7 mouse cellular contexts compared by ENCODE assay signal in genomic region chr5:142814161-142814651, GRCm38 (mm10). TPM values are rescaled to one million over a fixed set of nuclear protein-coding genes. Genes with fewer than 3 reads are reported as not detected.
DNase-seq lines count a peak whose midpoint lies in the region; ATAC-seq and TF ChIP-seq lines count a peak whose summit lies in the region.

No protein-coding gene starts in this region.

- H3K27me3 ChIP-seq in kidney, adult 2 months (replicated peaks; ENCODE audit: control insufficient read depth, insufficient read depth, low read length): no peaks in the 10 kb centered on the region
- H3K27me3 ChIP-seq in lung, embryonic 16.5 days (ENCODE audit: control insufficient read depth, insufficient read depth, low read depth, low read length): no peaks in the 10 kb centered on the region
- H3K27me3 ChIP-seq in stomach, embryonic 14.5 days (ENCODE audit: control insufficient read depth, insufficient read depth, low read length): no peaks in the 10 kb centered on the region

- H3K4me2 ChIP-seq in lung, embryonic 16.5 days (ENCODE audit: low read depth, low read length): peak overlapping the region; percentile 59
- H3K4me2 ChIP-seq in stomach, embryonic 14.5 days (replicated peaks; ENCODE audit: low read depth, low read length): peak overlapping the region; percentile 86

- DNase-seq in thymus, postnatal 25 days: peak; percentile 9
- no peak for DNase-seq in thymus, postnatal 14 days
- peak; percentile 75 for DNase-seq in cerebellum, adult 9-11 months
- peak; percentile 64 for DNase-seq in heart, adult 8-10 months (ENCODE audit: low spot score)
- peak; percentile 64 for DNase-seq in kidney, adult 2 months

- TF ChIP-seq POLR2A in kidney, adult 2 months (IDR thresholded peaks at IDR 0.05; ENCODE audit: low read depth, low read length): no peak

- H3K4me3 ChIP-seq in kidney, adult 2 months (ENCODE audit: insufficient read depth, low read depth, low read length): peak overlapping the region; percentile 93
- peak overlapping the region; percentile 93 for H3K4me3 ChIP-seq in lung, embryonic 16.5 days (ENCODE audit: low read length)
- H3K4me3 ChIP-seq in stomach, embryonic 14.5 days (ENCODE audit: low read depth, low read length): peak overlapping the region; percentile 99

- H3K27ac ChIP-seq in kidney, adult 2 months (ENCODE audit: insufficient read depth, low read depth, low read length): peak overlapping the region; percentile 47
- H3K27ac ChIP-seq in lung, embryonic 16.5 days (ENCODE audit: low read length): peak overlapping the region; percentile 100
- H3K27ac ChIP-seq in stomach, embryonic 14.5 days (ENCODE audit: low read length): peak overlapping the region; percentile 100

- no peak for ATAC-seq in lung, embryonic 16.5 days (ENCODE audit: low read depth)
- no peak for ATAC-seq in stomach, embryonic 14.5 days (ENCODE audit: insufficient number of reproducible peaks, insufficient read depth, low FRiP score, low read depth)

- H3K9me3 ChIP-seq in lung, embryonic 16.5 days (ENCODE audit: control insufficient read depth, low read length): no peaks in the 10 kb centered on the region
- H3K9me3 ChIP-seq in stomach, embryonic 14.5 days (ENCODE audit: control insufficient read depth, low read depth, low read length): no peaks in the 10 kb centered on the region

- 1% methylated on average over 22 of the region's 22 CpGs for WGBS in kidney, adult 2 months
- 2% methylated on average over 22 of the region's 22 CpGs for WGBS in lung, embryonic 16.5 days
- 2% methylated on average over 22 of the region's 22 CpGs for WGBS in stomach, embryonic 14.5 days

- no peak for TF ChIP-seq CTCF in kidney, adult 2 months (conservative IDR thresholded peaks at IDR 0.05; ENCODE audit: insufficient read depth, insufficient read length, low read depth, low read length)

- no peaks in the 10 kb centered on the region for H3K36me3 ChIP-seq in kidney, adult 2 months (ENCODE audit: control insufficient read depth, insufficient read depth, low read length)
- peaks cover 2% of the 10 kb centered on the region; the same call in 1 of the 2 replicates for H3K36me3 ChIP-seq in lung, embryonic 16.5 days (ENCODE audit: control insufficient read depth, insufficient read depth, low read length)
- H3K36me3 ChIP-seq in stomach, embryonic 14.5 days (ENCODE audit: control insufficient read depth, insufficient read depth, low read length): no peaks in the 10 kb centered on the region; the same call in 1 of the 2 replicates

- H3K4me1 ChIP-seq in kidney, adult 2 months (ENCODE audit: control insufficient read depth, insufficient read depth, low read length): peaks cover 27% of the 10 kb centered on the region
- H3K4me1 ChIP-seq in lung, embryonic 16.5 days (replicated peaks; ENCODE audit: control insufficient read depth, insufficient read depth, low read length): peaks cover 34% of the 10 kb centered on the region
- peaks cover 29% of the 10 kb centered on the region for H3K4me1 ChIP-seq in stomach, embryonic 14.5 days (ENCODE audit: control insufficient read depth, insufficient read depth, low read length)

- H3K9ac ChIP-seq in lung, embryonic 16.5 days (ENCODE audit: low read length): peak overlapping the region; percentile 100
- H3K9ac ChIP-seq in stomach, embryonic 14.5 days (replicated peaks; ENCODE audit: low read depth, low read length): peak overlapping the region; percentile 100

RNA-seq across cellular contexts. Expression of gene Tnrc18, which starts 3.3 kb away (rescaled TPM):
- total RNA-seq in heart, adult 8-10 months (2022): 10 to 100 TPM; 48.6 to 59.7 (median 55.0) TPM
- polyA plus RNA-seq in kidney, adult 2 months (2012; rRNA removed): 32.1 and 40.8 TPM in 2 replicates
- 17.3 and 18.2 TPM in 2 replicates for polyA plus RNA-seq in lung, embryonic 16.5 days (2015; fragmentation: Nextera tagmentation; extraction: Ambion mirVana)
- 36.0 and 41.2 TPM in 2 replicates for polyA plus RNA-seq in stomach, embryonic 14.5 days (2014; fragmentation: Nextera tagmentation; extraction: Ambion mirVana)

Comparison
In these comparisons a context has a peak if more than half of its experiments do, and no peak if none do; other contexts are left out.
1. H3K27ac ChIP-seq: peak in every context shown above with its lines; median percentile 100 in lung, embryonic 16.5 days; 100 in stomach, embryonic 14.5 days; 47 in kidney, adult 2 months.